Mouse (Mus musculus) neutrophil, adult 83 days (primary cell): ENCODE data around the gene Tex2. TPM values are rescaled to one million over a fixed set of nuclear protein-coding genes. Genes with fewer than 3 reads are reported as not detected.

ENCODE experiments used
- total RNA-seq, 2 experiments: library from RNA; stranded (reverse); gene quantifications; one replicate each; pipeline ENCODE4 v1.2.4; 2023

Gene Tex2
- total RNA-seq = 10 to 100 TPM; 39.3 to 44.2 TPM

GRCm38 (mm10) chr11:106612961-106613637 lies at the start of gene Tex2:
TSS of gene Tex2 (minus strand) at chr11:106613423.

GRCm38 (mm10) chr11:106487733-106488115 lies 125.5 kb downstream of the Tex2 start, which contains the start of gene Ern1:
TSS of gene Ern1 (minus strand) at chr11:106487852.

Other genes with a start within 250 kb of the Tex2 start
- not detected for gene Prr29, start 248.0 kb downstream of the Tex2 start, total RNA-seq
- 10 to 100 TPM; 12.3 to 20.5 TPM for gene Icam2, start 225.3 kb downstream of the Tex2 start, total RNA-seq
- gene Ern1, start 125.6 kb downstream of the Tex2 start, total RNA-seq = 10 to 100 TPM; 44.8 to 50.5 TPM
- 1 to 10 TPM; 8.9 to 9.5 TPM for gene Pecam1, start 137.2 kb upstream of the Tex2 start, total RNA-seq
- gene Milr1, start 137.8 kb upstream of the Tex2 start, total RNA-seq = 100 to 1,000 TPM in 1 of 2 experiments, 10 to 100 TPM in 1; 97.5 to 106 TPM
- gene Polg2, start 166.1 kb upstream of the Tex2 start, total RNA-seq = 10 to 100 TPM; 23.9 to 42.3 TPM
- gene Ddx5, start 175.8 kb upstream of the Tex2 start, total RNA-seq = 1,000 to 10,000 TPM; 1,714 to 1,967 TPM
- gene Cep95, start 175.8 kb upstream of the Tex2 start, total RNA-seq = 10 to 100 TPM; 16.8 to 18.4 TPM